Mouse (Mus musculus) ES-E14 (cell line): Measurements from ENCODE around the gene Col5a1.

Experiments
- MAFK ChIP-seq: IDR thresholded peaks from 2 replicates; pipeline ENCODE4 v1.6.1; 2014; ENCODE audit warnings: mild to moderate bottlenecking, low read depth, low read length, inconsistent platforms; ENCODE audit not compliant: insufficient read depth
- ZNF384 ChIP-seq: IDR thresholded peaks from 2 replicates; pipeline ENCODE4 v1.6.1; 2012; ENCODE audit warnings: low read depth, low read length, inconsistent platforms

GRCm38 (mm10) chr2:27973840-27974239 lies 87.6 kb downstream of the Col5a1 start:
- TF ChIP-seq ZNF384, result no peak
- TF ChIP-seq MAFK, result no peak
